Mouse (Mus musculus) 416B (cell line): ENCODE data around the gene Rhot1.
"Not testable (repeated sequence)": the region's sequence is repeated elsewhere in the genome, so short reads cannot be mapped to it uniquely, and the experiment has no call there.

Source experiments
- DNase-seq: peaks from one replicate; pipeline ENCODE4 v3.0.0; 2011; ENCODE audit warnings: low read depth

The Rhot1 gene

GRCm38 (mm10) chr11:80193827-80194226 is 15.0 kb upstream of the Rhot1 start:
- DNase-seq, result no peak

GRCm38 (mm10) chr11:80196351-80196750 is 12.5 kb upstream of the Rhot1 start:
- DNase-seq, result peak; percentile 47

GRCm38 (mm10) chr11:80199316-80199715 is 9.5 kb upstream of the Rhot1 start:
- no peak for DNase-seq

GRCm38 (mm10) chr11:80199773-80200172 is 9.0 kb upstream of the Rhot1 start:
- DNase-seq, result peak; percentile 50

- peak; percentile 66 for DNase-seq
Measured at GRCm38 (mm10) chr11:80200326-80200725, 8.5 kb upstream of the Rhot1 start.

- DNase-seq, result no peak
Measured at GRCm38 (mm10) chr11:80202296-80202695, 6.5 kb upstream of the Rhot1 start.

GRCm38 (mm10) chr11:80204037-80204436 is 4.8 kb upstream of the Rhot1 start:
- DNase-seq, result no peak

- no peak for DNase-seq
Measured at GRCm38 (mm10) chr11:80204941-80205340, 3.9 kb upstream of the Rhot1 start.

GRCm38 (mm10) chr11:80208465-80208859 is 357 bp upstream of the Rhot1 start:
- DNase-seq, result no peak

- DNase-seq, result peak; percentile 81
Measured at GRCm38 (mm10) chr11:80210321-80210720, 1.5 kb downstream of the Rhot1 start.

- no peak for DNase-seq
Measured at GRCm38 (mm10) chr11:80212282-80212681, 3.5 kb downstream of the Rhot1 start.

GRCm38 (mm10) chr11:80215291-80215690 is 6.5 kb downstream of the Rhot1 start:
- no peak for DNase-seq

GRCm38 (mm10) chr11:80218657-80219293 is 10.0 kb downstream of the Rhot1 start:
- peak; percentile 29 for DNase-seq

GRCm38 (mm10) chr11:80230066-80230465 is 21.2 kb downstream of the Rhot1 start:
- not testable (repeated sequence) for DNase-seq

GRCm38 (mm10) chr11:80237278-80237677 is 28.5 kb downstream of the Rhot1 start:
- DNase-seq, result no peak

GRCm38 (mm10) chr11:80238306-80238705 is 29.5 kb downstream of the Rhot1 start:
- DNase-seq, result no peak

GRCm38 (mm10) chr11:80247026-80247425 is 38.2 kb downstream of the Rhot1 start:
- DNase-seq, result peak; percentile 27

- no peak for DNase-seq
Measured at GRCm38 (mm10) chr11:80248531-80248930, 39.7 kb downstream of the Rhot1 start.

GRCm38 (mm10) chr11:80264137-80264536 is 55.3 kb downstream of the Rhot1 start:
- DNase-seq, result no peak

GRCm38 (mm10) chr11:80271096-80271495 is 62.3 kb downstream of the Rhot1 start:
- no peak for DNase-seq

GRCm38 (mm10) chr11:80275011-80275410 is 66.2 kb downstream of the Rhot1 start:
- DNase-seq, result peak; percentile 46

- DNase-seq, result no peak
Measured at GRCm38 (mm10) chr11:80278054-80278453, 69.2 kb downstream of the Rhot1 start.

- no peak for DNase-seq
Measured at GRCm38 (mm10) chr11:80283786-80284185, 75.0 kb downstream of the Rhot1 start.

- DNase-seq, result no peak
Measured at GRCm38 (mm10) chr11:80284641-80285040, 75.8 kb downstream of the Rhot1 start.
